Mouse (Mus musculus) bone marrow, adult 2 months (tissue): ENCODE results near the gene Unc119b.

Experiments
- CTCF ChIP-seq: fragments of 200-500 bp; IDR thresholded peaks from 2 replicates; pipeline ENCODE4 v1.5.1; 2011; ENCODE audit warnings: low read length, control low read depth; ENCODE audit not compliant: control insufficient read depth, insufficient read depth
- POLR2A ChIP-seq: fragments of 200-500 bp; IDR thresholded peaks from 2 replicates; pipeline ENCODE4 v1.6.1; 2011; ENCODE audit warnings: low read depth, mild to moderate bottlenecking, control low read depth, low read length, borderline replicate concordance; ENCODE audit not compliant: control insufficient read depth

DNA sequence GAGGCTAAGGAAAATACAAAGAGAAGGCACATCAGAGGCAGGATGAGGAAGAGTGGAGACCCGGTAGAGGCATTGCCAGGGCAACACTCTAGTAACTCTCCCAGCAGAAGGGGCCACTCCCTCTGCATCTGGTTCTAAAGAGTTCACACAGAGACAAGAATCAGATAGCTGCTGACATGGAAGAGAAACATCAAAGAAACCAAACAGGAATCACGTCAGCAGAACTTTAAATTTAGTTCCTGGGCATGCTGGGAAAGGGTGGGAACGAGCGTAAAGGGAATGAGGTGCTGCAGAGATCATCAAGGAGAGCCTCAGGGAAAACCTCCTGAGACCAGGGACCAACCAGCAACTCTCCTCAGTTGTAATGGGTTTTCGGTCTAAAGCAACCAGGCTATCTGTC, 16.2 kb upstream of the Unc119b start:
- TF ChIP-seq POLR2A (no peak), CTCF (no peak)
